Mouse (Mus musculus) ES-Bruce4 (cell line): Measurements from ENCODE around the gene H2-Eb2.
"Not testable (repeated sequence)": the region's sequence is repeated elsewhere in the genome, so short reads cannot be mapped to it uniquely, and the experiment has no call there.

Experiments used
- CTCF ChIP-seq: IDR thresholded peaks from one replicate; pipeline ENCODE4 v1.8.1; 2011; ENCODE audit warnings: low read depth, low read length
- EP300 ChIP-seq: IDR thresholded peaks from 2 replicates; pipeline ENCODE4 v1.6.1; 2011; ENCODE audit warnings: low read depth, low read length; ENCODE audit not compliant: insufficient read depth
- POLR2A ChIP-seq: IDR thresholded peaks from one replicate; pipeline ENCODE4 v1.8.1; 2011; ENCODE audit warnings: low read length; ENCODE audit not compliant: insufficient read depth

DNA sequence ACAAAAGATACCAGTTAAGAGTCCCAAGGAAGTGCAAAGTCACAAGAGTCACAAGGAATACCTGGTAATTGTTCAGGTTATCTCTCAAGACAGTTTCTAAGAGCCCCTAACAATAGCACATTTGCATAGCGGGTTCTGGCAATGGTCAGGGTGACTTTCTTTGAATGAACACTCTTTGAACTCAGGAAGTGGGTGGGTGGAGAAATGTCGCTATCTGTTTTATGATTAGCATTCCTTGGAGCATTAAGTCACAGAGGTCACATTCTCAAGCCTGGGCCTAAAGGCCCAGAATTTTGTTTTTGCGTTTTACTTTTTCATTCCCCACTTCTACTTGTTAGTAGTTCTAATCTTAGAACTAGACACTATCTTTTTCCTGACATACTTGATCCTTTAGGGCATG, 14.9 kb upstream of the H2-Eb2 start:
- not testable (repeated sequence) for TF ChIP-seq EP300, POLR2A, CTCF
